Mouse (Mus musculus): ENCODE measurements around the gene Ttc39a. TPM values are rescaled to one million over a fixed set of nuclear protein-coding genes. Genes with fewer than 3 reads are reported as not detected.

Gene Ttc39a
- polyA plus RNA-seq, 1 experiment from 2014 or later, result 1.6 TPM

Other genes starting within 250 kb of the Ttc39a start
- gene Osbpl9, start 204.4 kb upstream of the Ttc39a start, polyA plus RNA-seq (2016; fragmentation: Nextera tagmentation; extraction: Ambion mirVana), result 81.1 and 82.1 TPM in 2 replicates
- gene Calr4, start 172.1 kb upstream of the Ttc39a start, polyA plus RNA-seq (2016; fragmentation: Nextera tagmentation; extraction: Ambion mirVana), result 0.46 and 0.47 TPM in 2 replicates
- gene Eps15, start 126.4 kb upstream of the Ttc39a start, polyA plus RNA-seq (2016; fragmentation: Nextera tagmentation; extraction: Ambion mirVana), result 56.2 and 58.6 TPM in 2 replicates
- gene Rnf11, start 78.1 kb downstream of the Ttc39a start, polyA plus RNA-seq (2016; fragmentation: Nextera tagmentation; extraction: Ambion mirVana), result 59.4 and 65.4 TPM in 2 replicates
- gene 4930522H14Rik, start 124.7 kb downstream of the Ttc39a start, polyA plus RNA-seq (2016; fragmentation: Nextera tagmentation; extraction: Ambion mirVana), result not detected in 2 replicates

Data from midbrain, embryonic 12.5 days (tissue).